Mouse (Mus musculus) neural tube, embryonic 13.5 days (tissue): Measurements from ENCODE around the gene Igfbp5. TPM values are rescaled to one million over a fixed set of nuclear protein-coding genes. Genes with fewer than 3 reads are reported as not detected.

Experiments used
- ATAC-seq: fragments of 200-750 bp; cut with Nextera tagmentation; 2 replicates; pipeline ENCODE4 v1.8.0; 2017; ENCODE audit warnings: low read depth, mild to moderate bottlenecking, moderate TSS enrichment, moderate library complexity
- H3K27ac ChIP-seq: fragments of 300-500 bp; sonication (generic); replicated peaks from 2 replicates; pipeline ENCODE4 v1.5.1; 2015; ENCODE audit warnings: moderate library complexity, mild to moderate bottlenecking, inconsistent platforms
- H3K27me3 ChIP-seq: fragments of 300-500 bp; sonication (generic); 2 replicates; pipeline ENCODE4 v1.6.1; 2015; ENCODE audit warnings: mild to moderate bottlenecking, inconsistent platforms
- H3K36me3 ChIP-seq: fragments of 300-500 bp; sonication (generic); 2 replicates; pipeline ENCODE4 v1.6.1; 2015; ENCODE audit warnings: mild to moderate bottlenecking, inconsistent platforms
- H3K4me1 ChIP-seq: fragments of 300-500 bp; sonication (generic); replicated peaks from 2 replicates; pipeline ENCODE4 v1.6.1; 2015; ENCODE audit warnings: inconsistent platforms
- H3K4me2 ChIP-seq: fragments of 300-500 bp; sonication (generic); 2 replicates; pipeline ENCODE4 v1.6.1; 2015; ENCODE audit warnings: inconsistent platforms, mild to moderate bottlenecking, moderate library complexity
- H3K4me3 ChIP-seq: fragments of 300-500 bp; sonication (generic); 2 replicates; pipeline ENCODE4 v1.5.1; 2015; ENCODE audit warnings: mild to moderate bottlenecking, inconsistent platforms
- H3K9ac ChIP-seq: fragments of 300-500 bp; sonication (generic); 2 replicates; pipeline ENCODE4 v1.6.1; 2015; ENCODE audit warnings: moderate library complexity, mild to moderate bottlenecking, inconsistent platforms
- H3K9me3 ChIP-seq: fragments of 300-500 bp; sonication (generic); 2 replicates; pipeline ENCODE4 v1.6.1; 2016; ENCODE audit warnings: inconsistent platforms
- whole genome bisulfite sequencing: fragments of 180-500 bp; shearing (Covaris S2); methylation state at CpG from one replicate; pipeline ENCODE4 v1.1.7; 2015; 5-methylcytosine and 5-hydroxymethylcytosine counted together
- polyA plus RNA-seq: library from polyadenylated mRNA; unstranded; fragments of >200 nt; fragmentation: Nextera tagmentation; extraction: Ambion mirVana; gene quantifications from 2 replicates; pipeline ENCODE4 v1.2.1, GENCODE M21; 2015

The Igfbp5 gene
- polyA plus RNA-seq, 1 experiment from 2014 or later: 158 TPM

DNA sequence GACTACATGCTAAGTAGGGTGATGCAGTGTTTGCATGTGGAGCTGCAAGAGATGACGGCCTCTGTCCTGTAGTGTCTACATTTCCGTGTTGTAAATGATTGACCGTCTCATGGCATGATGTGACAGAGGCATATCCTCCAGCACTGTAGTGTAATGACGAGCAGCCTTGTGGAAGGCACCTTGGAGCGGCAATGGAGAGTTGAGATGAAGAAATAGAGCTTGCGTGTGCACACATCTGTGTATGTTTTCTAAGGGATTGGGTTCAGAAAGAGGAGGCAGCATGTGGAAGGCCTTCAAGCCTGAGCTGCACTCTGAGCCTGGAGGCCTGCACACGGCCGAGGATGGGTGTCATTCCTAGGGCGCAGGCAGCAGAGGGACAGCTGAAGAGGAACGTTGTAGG lies 19.0 kb downstream of the Igfbp5 start:
- H3K36me3 ChIP-seq: peaks cover 35% of the 10 kb centered on the region
- no peaks in the 10 kb centered on the region for H3K9me3 ChIP-seq
- H3K27ac ChIP-seq: no peak overlapping the region
- peaks cover 29% of the 10 kb centered on the region for H3K4me1 ChIP-seq
- no peak for ATAC-seq
- no peak overlapping the region for H3K4me2 ChIP-seq
- H3K27me3 ChIP-seq: no peaks in the 10 kb centered on the region
- WGBS: 84% methylated on average over 10 of the region's 10 CpGs
- H3K9ac ChIP-seq: no peak overlapping the region
- no peak overlapping the region for H3K4me3 ChIP-seq

DNA sequence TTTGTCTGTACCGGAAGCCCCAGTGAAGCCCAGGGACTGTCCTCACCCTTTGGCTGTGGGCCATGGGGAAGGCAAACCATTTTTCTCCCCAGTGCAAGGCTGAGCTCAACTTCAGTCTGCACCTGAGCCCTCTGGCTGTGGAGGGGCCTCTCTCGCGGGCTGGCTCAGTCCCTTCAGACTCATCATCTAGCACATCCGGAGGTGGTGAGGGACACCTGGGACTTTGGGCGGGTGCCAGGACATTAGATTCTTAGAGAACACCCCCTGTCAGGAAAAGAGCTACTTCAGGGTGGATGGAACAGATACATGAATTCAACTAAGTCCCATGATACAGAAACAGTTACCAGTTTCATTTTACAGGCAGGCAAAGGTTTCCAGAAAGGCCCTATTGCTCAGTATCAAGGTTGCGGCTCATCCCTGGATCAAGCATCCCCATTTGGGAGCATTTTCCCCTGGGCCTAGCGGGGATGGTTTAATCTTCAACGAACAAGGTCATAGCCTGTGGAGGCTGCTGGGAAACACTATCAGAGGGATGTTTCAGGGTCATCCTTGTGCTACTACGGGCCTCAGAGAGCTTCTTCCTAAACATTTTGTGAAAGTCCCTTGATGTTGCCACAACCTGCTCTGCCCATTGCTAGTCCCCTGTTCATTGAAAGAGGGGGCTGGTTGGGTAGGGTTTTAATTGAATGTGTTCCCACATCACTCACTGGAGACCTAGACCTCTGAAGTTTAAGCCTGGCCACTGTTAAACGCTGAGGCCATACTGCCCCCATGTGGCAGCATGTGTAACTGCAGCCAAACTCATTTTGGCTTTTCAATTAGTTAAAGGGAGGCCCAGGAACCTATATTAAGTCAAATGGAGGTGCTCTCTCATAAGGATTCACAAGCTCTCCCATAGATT lies 20.1 kb downstream of the Igfbp5 start:
- Histone ChIP-seq H3K36me3 (peaks cover 32% of the 10 kb centered on the region), H3K27me3 (no peaks in the 10 kb centered on the region), H3K9me3 (no peaks in the 10 kb centered on the region), H3K27ac (no peak overlapping the region; the same call in none of the 2 replicates), H3K4me3 (no peak overlapping the region), H3K4me1 (peaks cover 25% of the 10 kb centered on the region), H3K9ac (no peak overlapping the region), H3K4me2 (no peak overlapping the region)
- no peak; the same call in 1 of the 2 replicates for ATAC-seq
- 39% methylated on average over 10 of the region's 10 CpGs for WGBS

GRCm38 (mm10) chr1:72853759-72854158 lies 20.9 kb downstream of the Igfbp5 start:
- Histone ChIP-seq H3K9ac (no peak overlapping the region), H3K27ac (no peak overlapping the region; the same call in 1 of the 2 replicates), H3K4me3 (no peak overlapping the region), H3K4me1 (peaks cover 17% of the 10 kb centered on the region), H3K36me3 (peaks cover 34% of the 10 kb centered on the region), H3K9me3 (no peaks in the 10 kb centered on the region), H3K4me2 (no peak overlapping the region), H3K27me3 (no peaks in the 10 kb centered on the region)
- ATAC-seq: no peak
- 79% methylated on average over 1 of the region's 1 CpGs for WGBS

GRCm38 (mm10) chr1:72849037-72849436 lies 25.6 kb downstream of the Igfbp5 start:
- H3K9ac ChIP-seq: no peak overlapping the region
- H3K4me2 ChIP-seq: no peak overlapping the region
- no peak overlapping the region for H3K27ac ChIP-seq
- H3K9me3 ChIP-seq: no peaks in the 10 kb centered on the region
- 95% methylated on average over 8 of the region's 8 CpGs for WGBS
- H3K27me3 ChIP-seq: no peaks in the 10 kb centered on the region
- H3K36me3 ChIP-seq: peaks cover 42% of the 10 kb centered on the region
- peaks cover 3% of the 10 kb centered on the region; the same call in 1 of the 2 replicates for H3K4me1 ChIP-seq
- H3K4me3 ChIP-seq: no peak overlapping the region
- ATAC-seq: no peak

GRCm38 (mm10) chr1:72847849-72848380 lies 26.8 kb downstream of the Igfbp5 start:
- H3K9ac ChIP-seq: no peak overlapping the region
- 91% methylated on average over 4 of the region's 4 CpGs for WGBS
- no peaks in the 10 kb centered on the region for H3K27me3 ChIP-seq
- H3K36me3 ChIP-seq: peaks cover 42% of the 10 kb centered on the region
- no peak overlapping the region for H3K4me3 ChIP-seq
- H3K27ac ChIP-seq: no peak overlapping the region
- no peaks in the 10 kb centered on the region for H3K4me1 ChIP-seq
- no peak overlapping the region for H3K4me2 ChIP-seq
- no peak for ATAC-seq
- no peaks in the 10 kb centered on the region for H3K9me3 ChIP-seq

- no peak for ATAC-seq
- Histone ChIP-seq H3K36me3 (peaks cover 23% of the 10 kb centered on the region), H3K27me3 (no peaks in the 10 kb centered on the region), H3K4me3 (no peak overlapping the region), H3K9me3 (no peaks in the 10 kb centered on the region), H3K4me2 (no peak overlapping the region), H3K27ac (no peak overlapping the region), H3K4me1 (no peaks in the 10 kb centered on the region), H3K9ac (no peak overlapping the region)
- WGBS: 94% methylated on average over 6 of the region's 6 CpGs
Observed at GRCm38 (mm10) chr1:72844675-72845074, 30.0 kb downstream of the Igfbp5 start.

DNA sequence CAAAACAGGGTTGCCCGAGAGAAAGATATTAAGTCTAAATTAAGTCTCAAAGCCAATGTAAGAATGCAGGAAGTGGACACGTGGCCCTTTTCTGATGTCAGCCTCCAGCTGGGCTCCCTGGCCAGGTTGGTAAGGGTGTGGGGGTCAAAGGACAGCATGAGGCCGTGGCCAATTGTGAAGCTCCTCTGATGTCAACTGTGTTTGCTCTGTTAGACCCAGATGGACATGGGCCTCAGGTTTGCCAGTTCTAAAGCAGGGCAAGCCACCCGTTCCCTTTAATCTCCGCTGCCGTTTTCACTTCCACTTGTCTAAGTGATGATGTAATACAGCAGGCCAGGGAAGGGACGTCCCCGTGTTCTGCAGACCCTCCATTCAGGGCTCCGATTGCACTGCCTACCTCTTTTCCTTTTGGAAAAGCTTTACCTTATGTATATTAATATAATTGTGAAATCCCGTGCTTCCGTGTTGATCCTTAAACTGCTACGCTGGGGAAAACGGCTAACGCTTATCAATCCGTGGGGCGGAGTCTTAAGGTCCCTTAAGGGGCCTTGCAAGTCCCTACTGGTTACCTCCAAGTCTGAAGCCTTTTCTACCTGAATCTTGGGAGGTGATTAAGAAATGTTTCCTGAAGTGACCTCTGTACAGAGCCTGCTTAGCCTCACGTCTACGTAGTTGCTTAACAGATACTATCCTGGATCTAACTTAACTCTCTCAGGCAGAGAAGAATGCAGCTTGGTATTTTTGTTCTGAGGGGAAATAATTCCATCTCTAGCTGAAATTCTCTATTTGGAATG lies 31.8 kb downstream of the Igfbp5 start:
- 87% methylated on average over 18 of the region's 18 CpGs for WGBS
- H3K27ac ChIP-seq: no peak overlapping the region

GRCm38 (mm10) chr1:72839791-72840190 lies 34.9 kb downstream of the Igfbp5 start:
- Histone ChIP-seq H3K4me2 (no peak overlapping the region), H3K9ac (no peak overlapping the region), H3K9me3 (no peaks in the 10 kb centered on the region), H3K27me3 (no peaks in the 10 kb centered on the region), H3K36me3 (peaks cover 28% of the 10 kb centered on the region), H3K27ac (no peak overlapping the region), H3K4me1 (peaks cover 5% of the 10 kb centered on the region), H3K4me3 (no peak overlapping the region)
- ATAC-seq: no peak
- 89% methylated on average over 7 of the region's 7 CpGs for WGBS

More for the DNA sequence above, 31.8 kb downstream of the Igfbp5 start:
- Histone ChIP-seq H3K4me3 (no peak overlapping the region), H3K9me3 (no peaks in the 10 kb centered on the region), H3K36me3 (peaks cover 23% of the 10 kb centered on the region), H3K27me3 (no peaks in the 10 kb centered on the region), H3K9ac (no peak overlapping the region), H3K4me1 (peaks cover 5% of the 10 kb centered on the region), H3K4me2 (no peak overlapping the region)
- no peak for ATAC-seq

- Histone ChIP-seq H3K4me3 (no peak overlapping the region), H3K36me3 (peaks cover 27% of the 10 kb centered on the region), H3K9ac (no peak overlapping the region), H3K27me3 (no peaks in the 10 kb centered on the region), H3K9me3 (no peaks in the 10 kb centered on the region), H3K27ac (no peak overlapping the region), H3K4me1 (peaks cover 5% of the 10 kb centered on the region), H3K4me2 (no peak overlapping the region)
- WGBS: 70% methylated on average over 8 of the region's 8 CpGs
- ATAC-seq: no peak
Observed at GRCm38 (mm10) chr1:72839356-72839755, 35.3 kb downstream of the Igfbp5 start.

- no peaks in the 10 kb centered on the region for H3K27me3 ChIP-seq
- WGBS: 70% methylated on average over 4 of the region's 4 CpGs
- H3K9ac ChIP-seq: no peak overlapping the region
- H3K4me3 ChIP-seq: no peak overlapping the region
- H3K36me3 ChIP-seq: peaks cover 33% of the 10 kb centered on the region
- ATAC-seq: no peak
- 0 out of 2 replicates have a peak overlapping the region, but pooled peaks have one; percentile 23 for H3K27ac ChIP-seq
- H3K4me2 ChIP-seq: no peak overlapping the region
- H3K9me3 ChIP-seq: no peaks in the 10 kb centered on the region
- H3K4me1 ChIP-seq: peaks cover 18% of the 10 kb centered on the region
Observed at GRCm38 (mm10) chr1:72833563-72833962, 41.1 kb downstream of the Igfbp5 start.

DNA sequence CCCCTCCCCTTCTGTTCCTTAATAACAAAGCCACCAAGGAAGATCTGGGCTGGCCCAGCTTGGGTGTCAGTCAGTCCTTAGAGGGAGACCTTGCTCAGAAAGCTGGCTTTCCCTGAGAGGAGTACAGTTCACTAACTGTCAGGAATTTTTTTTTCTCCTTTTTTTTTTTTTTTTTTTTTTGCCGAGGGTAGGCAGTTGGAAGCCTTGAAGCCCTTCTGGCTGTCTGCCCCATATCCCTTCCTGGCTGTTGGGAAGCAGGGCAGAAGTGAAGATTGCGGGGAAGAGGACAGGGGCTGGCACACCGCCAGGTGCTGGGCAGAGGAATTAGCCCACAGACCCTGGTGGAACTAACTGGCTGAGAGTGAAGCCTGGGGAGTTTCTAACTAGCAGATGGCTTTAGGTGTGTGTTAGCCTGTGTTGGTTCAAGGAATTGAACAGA lies 42.0 kb downstream of the Igfbp5 start:
- 0 out of 2 replicates have a peak, but pooled peaks have one; percentile 45 for ATAC-seq
- H3K36me3 ChIP-seq: peaks cover 28% of the 10 kb centered on the region
- H3K27ac ChIP-seq: peak overlapping the region; percentile 68
- no peaks in the 10 kb centered on the region for H3K9me3 ChIP-seq
- no peak overlapping the region for H3K4me2 ChIP-seq
- no peaks in the 10 kb centered on the region for H3K27me3 ChIP-seq
- no peak overlapping the region for H3K9ac ChIP-seq
- H3K4me1 ChIP-seq: peaks cover 25% of the 10 kb centered on the region
- WGBS: 32% methylated on average over 3 of the region's 3 CpGs
- no peak overlapping the region for H3K4me3 ChIP-seq

GRCm38 (mm10) chr1:72830485-72830884 lies 44.2 kb downstream of the Igfbp5 start:
- no peaks in the 10 kb centered on the region for H3K27me3 ChIP-seq
- peaks cover 18% of the 10 kb centered on the region; the same call in 1 of the 2 replicates for H3K36me3 ChIP-seq
- peaks cover 48% of the 10 kb centered on the region for H3K4me1 ChIP-seq
- ATAC-seq: no peak
- H3K9ac ChIP-seq: no peak overlapping the region
- no peak overlapping the region for H3K4me2 ChIP-seq
- WGBS: 88% methylated on average over 2 of the region's 2 CpGs
- H3K27ac ChIP-seq: no peak overlapping the region
- H3K9me3 ChIP-seq: no peaks in the 10 kb centered on the region
- H3K4me3 ChIP-seq: no peak overlapping the region
